Mouse (Mus musculus): ENCODE data around the gene Ntng2. TPM values are rescaled to one million over a fixed set of nuclear protein-coding genes. Genes with fewer than 3 reads are reported as not detected.

The Ntng2 gene
- total and polyA plus RNA-seq, 3 experiments: 5.4 to 19.1 TPM; not detected in 1

DNA sequence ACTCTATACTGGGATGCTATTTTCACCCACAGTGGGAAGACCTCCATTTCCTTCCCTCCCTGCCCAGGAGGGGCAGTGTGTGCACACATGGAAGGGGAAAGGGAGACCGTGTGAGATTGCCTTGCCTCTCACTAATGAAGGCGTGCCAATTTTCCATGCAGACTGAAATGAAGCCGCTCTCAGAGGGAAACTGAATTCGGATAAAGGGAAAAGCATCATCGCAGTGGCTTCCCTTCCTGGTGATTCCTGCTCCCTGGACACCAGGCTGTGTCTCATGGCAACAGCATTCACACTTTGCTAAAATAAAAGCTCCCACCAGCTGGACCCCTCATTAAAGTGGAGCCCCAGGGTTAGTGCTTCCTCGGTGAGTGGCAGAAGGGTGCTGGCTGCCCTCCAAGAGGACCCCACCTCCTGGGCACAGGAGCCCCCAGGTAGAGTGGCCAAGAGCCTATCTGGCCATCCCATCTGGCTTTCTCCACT is 9.7 kb upstream of the Ntng2 start:
- TF ChIP-seq RAD21 (IDR thresholded peaks at IDR 0.05; ENCODE audit: low read depth, low read length): no peak
- TF ChIP-seq MAFK (IDR thresholded peaks at IDR 0.05; ENCODE audit: borderline replicate concordance, low read depth, low read length): no peak
- TF ChIP-seq USF1 (IDR thresholded peaks at IDR 0.05; ENCODE audit: low read depth, low read length): no peak
- no peak for TF ChIP-seq CHD1 (IDR thresholded peaks at IDR 0.05; ENCODE audit: low read depth, low read length)
- no peak for TF ChIP-seq TCF12 (IDR thresholded peaks at IDR 0.05; ENCODE audit: low read depth, low read length)
- no peak for TF ChIP-seq RCOR1 (IDR thresholded peaks at IDR 0.05; ENCODE audit: low read depth, low read length)
- no peak for TF ChIP-seq ZMIZ1 (IDR thresholded peaks at IDR 0.05; ENCODE audit: low read depth, low read length)
- TF ChIP-seq EP300 (IDR thresholded peaks at IDR 0.05; ENCODE audit: low read depth in 1 of 2, low read length in 2 of 2): no peak
- no peak for TF ChIP-seq POLR2AphosphoS5 (IDR thresholded peaks at IDR 0.05; ENCODE audit: borderline replicate concordance, low read depth, low read length)
- no peak for TF ChIP-seq MYC (IDR thresholded peaks at IDR 0.05; ENCODE audit: low read depth, low read length)
- no peak for TF ChIP-seq UBTF (IDR thresholded peaks at IDR 0.05; ENCODE audit: borderline replicate concordance, insufficient read depth, low read depth, low read length)
- no peak for TF ChIP-seq KAT2A (conservative IDR thresholded peaks at IDR 0.05; ENCODE audit: low read depth, low read length)
- TF ChIP-seq ELF1 (IDR thresholded peaks at IDR 0.05; ENCODE audit: low read depth, low read length): no peak
- TF ChIP-seq CTCF (IDR thresholded peaks at IDR 0.05 in 2 of 3, conservative IDR thresholded peaks at IDR 0.05 in 1 of 3; ENCODE audit: control insufficient read depth in 1 of 3, insufficient read depth in 1 of 3, low read depth in 2 of 3, low read length in 3 of 3, poor library complexity in 1 of 3, severe bottlenecking in 1 of 3): no peak; a peak in 1 of 6 replicates
- TF ChIP-seq CHD2 (IDR thresholded peaks at IDR 0.05; ENCODE audit: low read length): no peak
- TF ChIP-seq ZKSCAN1 (IDR thresholded peaks at IDR 0.05; ENCODE audit: low read depth, low read length): no peak
- no peak for TF ChIP-seq SIN3A (IDR thresholded peaks at IDR 0.05; ENCODE audit: low read length)
- no peak for TF ChIP-seq NRF1 (IDR thresholded peaks at IDR 0.05; ENCODE audit: insufficient read depth, low read depth, low read length, poor library complexity, severe bottlenecking)
- no peak for TF ChIP-seq MEF2A (IDR thresholded peaks at IDR 0.05; ENCODE audit: extremely low read depth, insufficient replicate concordance, low read depth, low read length, poor library complexity, severe bottlenecking)
- TF ChIP-seq HCFC1 (IDR thresholded peaks at IDR 0.05; ENCODE audit: low read depth, low read length): no peak
- Histone ChIP-seq H3K36me3 (ENCODE audit: control insufficient read depth in 1 of 2, insufficient read depth in 2 of 2, low read length in 2 of 2) (no peaks in the 10 kb centered on the region), H3K79me2 (ENCODE audit: control insufficient read depth, insufficient read depth, low read length, poor library complexity) (no peaks in the 10 kb centered on the region), H3K9me3 (replicated peaks; ENCODE audit: insufficient read depth, low read length) (no peaks in the 10 kb centered on the region), H3K27ac (ENCODE audit: control insufficient read depth, low read depth, low read length) (no peak overlapping the region), H3K27me3 (ENCODE audit: control insufficient read depth in 1 of 2, insufficient read depth in 2 of 2, low read length in 2 of 2) (peaks cover 0 to 6% of the 10 kb centered on the region in 2 experiments), H3K4me1 (ENCODE audit: control insufficient read depth in 1 of 2, insufficient read depth in 2 of 2, low read length in 2 of 2) (no peaks in the 10 kb centered on the region), H3K4me3 (ENCODE audit: control insufficient read depth in 1 of 2, insufficient read depth in 1 of 2, low read depth in 2 of 2, low read length in 2 of 2) (no peak overlapping the region), H3K9ac (ENCODE audit: control insufficient read depth, low read depth, low read length, poor library complexity, severe bottlenecking) (no peak overlapping the region)
- no peak for DNase-seq (ENCODE audit: low read depth, low spot score)

- no peak for DNase-seq (ENCODE audit: low read depth, low spot score)
- TF ChIP-seq KAT2A (conservative IDR thresholded peaks at IDR 0.05; ENCODE audit: low read depth, low read length): no peak
- TF ChIP-seq ZMIZ1 (IDR thresholded peaks at IDR 0.05; ENCODE audit: low read depth, low read length): no peak
- no peak for TF ChIP-seq CTCF (IDR thresholded peaks at IDR 0.05 in 2 of 3, conservative IDR thresholded peaks at IDR 0.05 in 1 of 3; ENCODE audit: control insufficient read depth in 1 of 3, insufficient read depth in 1 of 3, low read depth in 2 of 3, low read length in 3 of 3, poor library complexity in 1 of 3, severe bottlenecking in 1 of 3)
- TF ChIP-seq ZKSCAN1 (IDR thresholded peaks at IDR 0.05; ENCODE audit: low read depth, low read length): no peak
- no peak for TF ChIP-seq USF1 (IDR thresholded peaks at IDR 0.05; ENCODE audit: low read depth, low read length)
- no peak for TF ChIP-seq ZC3H11A (IDR thresholded peaks at IDR 0.05; ENCODE audit: low read depth, low read length)
- no peak for TF ChIP-seq POLR2AphosphoS2 (IDR thresholded peaks at IDR 0.05; ENCODE audit: low read length)
- no peak for TF ChIP-seq NELFE (IDR thresholded peaks at IDR 0.05; ENCODE audit: low read depth, low read length)
- TF ChIP-seq ELF1 (IDR thresholded peaks at IDR 0.05; ENCODE audit: low read depth, low read length): no peak
- TF ChIP-seq MYB (IDR thresholded peaks at IDR 0.05; ENCODE audit: low read depth, low read length): no peak
- TF ChIP-seq POLR2AphosphoS5 (IDR thresholded peaks at IDR 0.05; ENCODE audit: borderline replicate concordance, low read depth, low read length): no peak
- TF ChIP-seq POLR2A (IDR thresholded peaks at IDR 0.05; ENCODE audit: control insufficient read depth in 1 of 2, insufficient read depth in 1 of 2, low read depth in 1 of 2, low read length in 2 of 2, poor library complexity in 1 of 2): no peak
- no peak for TF ChIP-seq EP300 (IDR thresholded peaks at IDR 0.05; ENCODE audit: low read depth in 1 of 2, low read length in 2 of 2)
- no peak for TF ChIP-seq MAX (IDR thresholded peaks at IDR 0.05; ENCODE audit: low read length)
- Histone ChIP-seq H3K79me2 (ENCODE audit: control insufficient read depth, insufficient read depth, low read length, poor library complexity) (no peaks in the 10 kb centered on the region), H3K9me3 (replicated peaks; ENCODE audit: insufficient read depth, low read length) (no peaks in the 10 kb centered on the region), H3K4me3 (ENCODE audit: control insufficient read depth in 1 of 2, insufficient read depth in 1 of 2, low read depth in 2 of 2, low read length in 2 of 2) (no peak overlapping the region), H3K9ac (ENCODE audit: control insufficient read depth, low read depth, low read length, poor library complexity, severe bottlenecking) (no peak overlapping the region), H3K27ac (ENCODE audit: control insufficient read depth, low read depth, low read length) (no peak overlapping the region), H3K4me1 (ENCODE audit: control insufficient read depth in 1 of 2, insufficient read depth in 2 of 2, low read length in 2 of 2) (no peaks in the 10 kb centered on the region), H3K27me3 (ENCODE audit: control insufficient read depth in 1 of 2, insufficient read depth in 2 of 2, low read length in 2 of 2) (peaks cover 0 to 5% of the 10 kb centered on the region in 2 experiments), H3K36me3 (ENCODE audit: control insufficient read depth in 1 of 2, insufficient read depth in 2 of 2, low read length in 2 of 2) (no peaks in the 10 kb centered on the region)
These were observed 8.3 kb upstream of the Ntng2 start for GRCm38 (mm10) chr2:29261126-29261525.

All from MEL (cell line).